Mouse (Mus musculus): ENCODE results near the gene Ccdc191.

DNA sequence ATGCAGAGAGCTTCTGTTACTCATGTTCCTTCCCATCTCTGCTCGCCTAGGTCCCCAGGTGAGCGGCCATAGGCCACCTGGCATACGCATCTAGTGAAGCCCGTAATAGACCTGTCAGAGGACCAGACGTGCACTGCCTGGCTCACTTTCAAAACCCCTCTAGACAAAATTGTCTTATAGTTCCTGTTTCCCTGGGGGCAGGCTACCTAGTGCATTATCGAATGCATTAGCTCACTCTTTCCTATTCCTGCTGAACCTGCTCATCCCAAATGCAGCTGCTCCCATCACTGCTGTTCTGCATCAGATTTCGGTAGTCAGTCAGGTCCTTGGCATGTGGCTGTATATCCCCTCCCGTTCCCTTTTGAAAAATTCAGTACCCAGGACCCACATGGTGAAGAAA, 45.3 kb downstream of the Ccdc191 start:
- TF ChIP-seq POLR2A (IDR thresholded peaks at IDR 0.05; ENCODE audit: control insufficient read depth, low read depth, low read length) (no peak), CTCF (IDR thresholded peaks at IDR 0.05; ENCODE audit: control insufficient read depth, insufficient read depth, insufficient replicate concordance, low read depth, low read length) (no peak)

Measured in testis, adult 2 months (tissue).